Mouse (Mus musculus) lung, postnatal 10 days (tissue): ENCODE data around the gene Ctc1.

Experiments used
- DNase-seq: peaks from one replicate; pipeline ENCODE4 v3.0.0; 2021

Ctc1 gene

GRCm38 (mm10) chr11:69050748-69051147, 35.0 kb downstream of the Ctc1 start:
- no peak for DNase-seq

- no peak for DNase-seq
Observed at GRCm38 (mm10) chr11:69051771-69052170, 36.1 kb downstream of the Ctc1 start.

GRCm38 (mm10) chr11:69052824-69053421, 37.2 kb downstream of the Ctc1 start:
- DNase-seq = no peak

- no peak for DNase-seq
Observed at GRCm38 (mm10) chr11:69053848-69054247, 38.1 kb downstream of the Ctc1 start.

GRCm38 (mm10) chr11:69058265-69058664, 42.6 kb downstream of the Ctc1 start:
- no peak for DNase-seq

- DNase-seq = no peak
Observed at GRCm38 (mm10) chr11:69058729-69059356, 43.1 kb downstream of the Ctc1 start.

GRCm38 (mm10) chr11:69059357-69059974, 43.8 kb downstream of the Ctc1 start, which contains the start of gene Borcs6:
TSS of gene Borcs6 (plus strand) at chr11:69059717.
- DNase-seq = peak; percentile 97

GRCm38 (mm10) chr11:69059975-69060411, 44.3 kb downstream of the Ctc1 start:
- DNase-seq = peak; percentile 67

GRCm38 (mm10) chr11:69060448-69061254, 44.9 kb downstream of the Ctc1 start:
- peak; percentile 51 for DNase-seq

- DNase-seq = no peak
Observed at GRCm38 (mm10) chr11:69061255-69061912, 45.7 kb downstream of the Ctc1 start.

GRCm38 (mm10) chr11:69062194-69062760, 46.6 kb downstream of the Ctc1 start:
- peak; percentile 78 for DNase-seq

- peak; percentile 96 for DNase-seq
Observed at GRCm38 (mm10) chr11:69062761-69063224, 47.1 kb downstream of the Ctc1 start.

- DNase-seq = peak; percentile 87
Observed at GRCm38 (mm10) chr11:69063413-69064201, 47.9 kb downstream of the Ctc1 start.

GRCm38 (mm10) chr11:69064259-69065133, 48.8 kb downstream of the Ctc1 start:
- DNase-seq = no peak

GRCm38 (mm10) chr11:69065394-69065925, 49.7 kb downstream of the Ctc1 start:
- DNase-seq = no peak

GRCm38 (mm10) chr11:69066163-69066861, 50.6 kb downstream of the Ctc1 start:
- no peak for DNase-seq

GRCm38 (mm10) chr11:69066956-69067355, 51.2 kb downstream of the Ctc1 start:
- DNase-seq = peak; percentile 94

GRCm38 (mm10) chr11:69067601-69068000, 51.9 kb downstream of the Ctc1 start:
- DNase-seq = peak; percentile 59

- peak; percentile 32 for DNase-seq
Observed at GRCm38 (mm10) chr11:69070093-69070492, 54.4 kb downstream of the Ctc1 start.
